Mouse (Mus musculus) limb, embryonic 13.5 days (tissue): ENCODE results near the gene Stk32c. TPM values are rescaled to one million over a fixed set of nuclear protein-coding genes. Genes with fewer than 3 reads are reported as not detected.

ENCODE experiments used
- ATAC-seq: fragments of 200-750 bp; cut with Nextera tagmentation; 2 replicates; pipeline ENCODE4 v1.8.0; 2017; ENCODE audit warnings: low read depth, moderate number of reproducible peaks, moderate TSS enrichment; ENCODE audit not compliant: low FRiP score
- H3K27ac ChIP-seq: fragments of 300-500 bp; sonication (generic); 2 replicates; pipeline ENCODE4 v1.5.1; 2015; ENCODE audit warnings: inconsistent platforms, mild to moderate bottlenecking, moderate library complexity
- H3K27me3 ChIP-seq: fragments of 300-500 bp; sonication (generic); 2 replicates; pipeline ENCODE4 v1.6.1; 2015; ENCODE audit warnings: mild to moderate bottlenecking, inconsistent platforms
- H3K36me3 ChIP-seq: fragments of 300-500 bp; sonication (generic); 2 replicates; pipeline ENCODE4 v1.6.1; 2015; ENCODE audit warnings: inconsistent platforms, mild to moderate bottlenecking, moderate library complexity
- H3K4me1 ChIP-seq: fragments of 300-500 bp; sonication (generic); 2 replicates; pipeline ENCODE4 v1.6.1; 2015; ENCODE audit warnings: inconsistent platforms
- H3K4me2 ChIP-seq: fragments of 300-500 bp; sonication (generic); replicated peaks from 2 replicates; pipeline ENCODE4 v1.6.1; 2015; ENCODE audit warnings: inconsistent platforms, mild to moderate bottlenecking, moderate library complexity
- H3K4me3 ChIP-seq: fragments of 300-500 bp; sonication (generic); 2 replicates; pipeline ENCODE4 v1.5.1; 2015; ENCODE audit warnings: moderate library complexity, mild to moderate bottlenecking, inconsistent platforms
- H3K9ac ChIP-seq: fragments of 300-500 bp; sonication (generic); 2 replicates; pipeline ENCODE4 v1.6.1; 2015; ENCODE audit warnings: mild to moderate bottlenecking, inconsistent platforms
- H3K9me3 ChIP-seq: fragments of 300-500 bp; sonication (generic); 2 replicates; pipeline ENCODE4 v1.6.1; 2016; ENCODE audit warnings: inconsistent platforms
- whole genome bisulfite sequencing: fragments of 180-500 bp; shearing (Covaris S2); methylation state at CpG from one replicate; pipeline ENCODE4 v1.1.7; 2015; 5-methylcytosine and 5-hydroxymethylcytosine counted together
- polyA plus RNA-seq: library from polyadenylated mRNA; unstranded; fragments of >200 nt; fragmentation: Nextera tagmentation; extraction: Ambion mirVana; gene quantifications from 2 replicates; pipeline ENCODE4 v1.2.1, GENCODE M21; 2015

Gene Stk32c
- polyA plus RNA-seq, 1 experiment from 2014 or later: 0.17 TPM

GRCm38 (mm10) chr7:139095282-139095681 is 117.8 kb downstream of the Stk32c start:
- ATAC-seq: no peak
- Histone ChIP-seq H3K4me1 (no peaks in the 10 kb centered on the region), H3K9me3 (no peaks in the 10 kb centered on the region), H3K27me3 (no peaks in the 10 kb centered on the region), H3K27ac (no peak overlapping the region), H3K36me3 (peaks cover 47% of the 10 kb centered on the region), H3K4me2 (no peak overlapping the region), H3K9ac (no peak overlapping the region), H3K4me3 (no peak overlapping the region)
- 91% methylated on average over 7 of the region's 7 CpGs for WGBS

- Histone ChIP-seq H3K9me3 (no peaks in the 10 kb centered on the region), H3K27me3 (no peaks in the 10 kb centered on the region), H3K4me1 (no peaks in the 10 kb centered on the region), H3K4me2 (no peak overlapping the region), H3K4me3 (no peak overlapping the region), H3K9ac (no peak overlapping the region), H3K27ac (no peak overlapping the region), H3K36me3 (peaks cover 49% of the 10 kb centered on the region)
- no peak for ATAC-seq
- WGBS: 82% methylated on average over 6 of the region's 6 CpGs
Measured at GRCm38 (mm10) chr7:139094761-139095160, 118.3 kb downstream of the Stk32c start.

GRCm38 (mm10) chr7:139093781-139094180 is 119.3 kb downstream of the Stk32c start:
- Histone ChIP-seq H3K27ac (no peak overlapping the region), H3K4me2 (no peak overlapping the region), H3K36me3 (peaks cover 50% of the 10 kb centered on the region), H3K27me3 (peaks cover under 1% of the 10 kb centered on the region; the same call in 1 of the 2 replicates), H3K9ac (no peak overlapping the region), H3K4me3 (no peak overlapping the region), H3K4me1 (no peaks in the 10 kb centered on the region), H3K9me3 (no peaks in the 10 kb centered on the region)
- WGBS: 77% methylated on average over 7 of the region's 7 CpGs
- no peak for ATAC-seq

- no peak overlapping the region for H3K27ac ChIP-seq
- H3K4me3 ChIP-seq: no peak overlapping the region
- no peak overlapping the region for H3K4me2 ChIP-seq
- H3K27me3 ChIP-seq: peaks cover 5% of the 10 kb centered on the region
- H3K36me3 ChIP-seq: peaks cover 50% of the 10 kb centered on the region
- no peak overlapping the region for H3K9ac ChIP-seq
- 80% methylated on average over 5 of the region's 5 CpGs for WGBS
- ATAC-seq: no peak
- no peaks in the 10 kb centered on the region for H3K9me3 ChIP-seq
- 0 out of 2 replicates have a peak, but pooled peaks cover 2% of the 10 kb centered on the region for H3K4me1 ChIP-seq
Measured at GRCm38 (mm10) chr7:139093124-139093523, 120.0 kb downstream of the Stk32c start.

- no peak for ATAC-seq
- Histone ChIP-seq H3K4me2 (no peak overlapping the region), H3K27ac (no peak overlapping the region), H3K4me1 (peaks cover 6% of the 10 kb centered on the region), H3K27me3 (peaks cover 9% of the 10 kb centered on the region), H3K9me3 (no peaks in the 10 kb centered on the region), H3K9ac (no peak overlapping the region), H3K4me3 (no peak overlapping the region), H3K36me3 (peaks cover 46% of the 10 kb centered on the region)
- WGBS: 95% methylated on average over 5 of the region's 5 CpGs
Measured at GRCm38 (mm10) chr7:139092676-139093075, 120.4 kb downstream of the Stk32c start.

GRCm38 (mm10) chr7:139091681-139092080 is 121.4 kb downstream of the Stk32c start:
- H3K27me3 ChIP-seq: peaks cover 19% of the 10 kb centered on the region
- no peak overlapping the region for H3K4me2 ChIP-seq
- H3K4me3 ChIP-seq: no peak overlapping the region
- 84% methylated on average over 9 of the region's 9 CpGs for WGBS
- peaks cover 43% of the 10 kb centered on the region for H3K36me3 ChIP-seq
- no peak overlapping the region for H3K27ac ChIP-seq
- no peak overlapping the region for H3K9ac ChIP-seq
- H3K9me3 ChIP-seq: no peaks in the 10 kb centered on the region
- peaks cover 16% of the 10 kb centered on the region for H3K4me1 ChIP-seq
- no peak for ATAC-seq

GRCm38 (mm10) chr7:139089892-139090874 is 122.9 kb downstream of the Stk32c start:
- Histone ChIP-seq H3K36me3 (peaks cover 43% of the 10 kb centered on the region), H3K4me1 (peaks cover 19% of the 10 kb centered on the region), H3K27me3 (peaks cover 34% of the 10 kb centered on the region), H3K9me3 (no peaks in the 10 kb centered on the region), H3K4me3 (no peak overlapping the region), H3K9ac (no peak overlapping the region), H3K27ac (no peak overlapping the region), H3K4me2 (no peak overlapping the region)
- no peak for ATAC-seq
- 85% methylated on average over 12 of the region's 12 CpGs for WGBS

- H3K27me3 ChIP-seq: peaks cover 45% of the 10 kb centered on the region
- 63% methylated on average over 2 of the region's 2 CpGs for WGBS
- H3K9ac ChIP-seq: no peak overlapping the region
- no peak for ATAC-seq
- no peaks in the 10 kb centered on the region for H3K9me3 ChIP-seq
- H3K4me2 ChIP-seq: peak overlapping the region; percentile 79
- no peak overlapping the region for H3K27ac ChIP-seq
- peaks cover 30% of the 10 kb centered on the region for H3K36me3 ChIP-seq
- H3K4me3 ChIP-seq: no peak overlapping the region
- H3K4me1 ChIP-seq: peaks cover 19% of the 10 kb centered on the region
Measured at GRCm38 (mm10) chr7:139087801-139088200, 125.3 kb downstream of the Stk32c start.

GRCm38 (mm10) chr7:139086195-139087158 is 126.6 kb downstream of the Stk32c start:
- H3K4me3 ChIP-seq: peak overlapping the region; percentile 57
- 3% methylated on average over 61 of the region's 61 CpGs for WGBS

GRCm38 (mm10) chr7:139085629-139086194 is 127.4 kb downstream of the Stk32c start, which contains the start of gene Dpysl4:
Dpysl4 (plus strand) TSS chr7:139086001.
- peaks cover 11% of the 10 kb centered on the region for H3K36me3 ChIP-seq
- peaks cover 19% of the 10 kb centered on the region for H3K4me1 ChIP-seq
- peak within 1 kb of the TSS; percentile 79 for H3K4me2 ChIP-seq
- H3K27ac ChIP-seq: no peak within 1 kb of the TSS; the same call in 1 of the 2 replicates
- peak within 1 kb of the TSS; percentile 79 for H3K9ac ChIP-seq
- peaks cover 45% of the 10 kb centered on the region for H3K27me3 ChIP-seq
- WGBS: 5% methylated on average over 32 of the region's 32 CpGs
- ATAC-seq: peak; percentile 87
- H3K4me3 ChIP-seq: peak within 1 kb of the TSS; percentile 57
- no peaks in the 10 kb centered on the region for H3K9me3 ChIP-seq

More at GRCm38 (mm10) chr7:139086195-139087158, 126.6 kb downstream of the Stk32c start:
- peak overlapping the region; percentile 79 for H3K4me2 ChIP-seq
- no peaks in the 10 kb centered on the region for H3K9me3 ChIP-seq
- peaks cover 19% of the 10 kb centered on the region for H3K4me1 ChIP-seq
- H3K27me3 ChIP-seq: peaks cover 45% of the 10 kb centered on the region
- peak; percentile 86 for ATAC-seq
- H3K9ac ChIP-seq: peak overlapping the region; percentile 79
- peaks cover 19% of the 10 kb centered on the region for H3K36me3 ChIP-seq
- H3K27ac ChIP-seq: no peak overlapping the region; the same call in 1 of the 2 replicates

GRCm38 (mm10) chr7:139084316-139084715 is 128.8 kb downstream of the Stk32c start:
- H3K4me3 ChIP-seq: no peak overlapping the region
- WGBS: 80% methylated on average over 1 of the region's 1 CpGs
- no peaks in the 10 kb centered on the region for H3K9me3 ChIP-seq
- no peak overlapping the region for H3K9ac ChIP-seq
- H3K36me3 ChIP-seq: no peaks in the 10 kb centered on the region; the same call in 1 of the 2 replicates
- peaks cover 45% of the 10 kb centered on the region for H3K27me3 ChIP-seq
- H3K4me1 ChIP-seq: peaks cover 19% of the 10 kb centered on the region
- no peak for ATAC-seq
- no peak overlapping the region for H3K4me2 ChIP-seq
- H3K27ac ChIP-seq: no peak overlapping the region
